Mouse (Mus musculus): ENCODE measurements around the gene Dbx2. TPM values are rescaled to one million over a fixed set of nuclear protein-coding genes. Genes with fewer than 3 reads are reported as not detected.
A peak's percentile ranks its signal among the peaks of the same experiment; 100 is the strongest.

Gene Dbx2
- total RNA-seq, 2 experiments from 2014 or later = 19.9 to 22.2 TPM

DNA sequence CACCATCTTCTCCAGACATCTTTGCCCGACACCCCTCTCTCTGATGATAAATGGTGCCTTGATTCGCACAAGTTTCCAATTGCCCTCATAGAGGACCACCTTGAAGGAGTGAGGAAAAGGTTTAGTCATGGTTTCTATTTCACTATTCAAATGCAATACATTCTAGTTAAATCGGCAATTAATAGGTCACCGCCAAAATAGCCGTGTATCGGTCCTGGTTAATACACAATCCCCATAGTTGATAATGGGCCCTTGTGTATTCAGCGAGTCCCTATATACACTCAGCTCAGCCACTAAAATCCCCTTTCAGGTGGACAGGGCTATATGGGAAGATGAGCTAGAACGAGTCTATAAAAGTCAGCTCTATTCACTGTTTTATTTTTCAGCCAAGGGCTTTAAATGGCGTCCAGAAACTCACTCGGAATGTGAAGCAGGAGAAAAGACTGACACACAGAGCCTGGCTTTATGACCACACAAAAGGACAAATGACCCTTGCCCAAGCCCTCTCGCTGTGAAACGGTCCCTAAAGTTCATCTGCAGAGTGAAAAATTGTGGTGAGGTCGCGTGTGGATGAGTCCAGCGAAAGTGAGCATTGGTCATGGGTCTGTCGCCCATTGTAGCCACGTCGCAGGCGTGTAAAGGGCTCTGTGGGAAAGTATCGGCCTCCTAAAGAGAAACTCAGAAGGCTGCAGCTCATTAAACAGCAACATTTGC, 16.5 kb downstream of the Dbx2 start:
- DNase-seq (ENCODE audit: low spot score in 2 of 2) = no peak
- intact Hi-C loops (cut with DNase I) = no loop called here

DNA sequence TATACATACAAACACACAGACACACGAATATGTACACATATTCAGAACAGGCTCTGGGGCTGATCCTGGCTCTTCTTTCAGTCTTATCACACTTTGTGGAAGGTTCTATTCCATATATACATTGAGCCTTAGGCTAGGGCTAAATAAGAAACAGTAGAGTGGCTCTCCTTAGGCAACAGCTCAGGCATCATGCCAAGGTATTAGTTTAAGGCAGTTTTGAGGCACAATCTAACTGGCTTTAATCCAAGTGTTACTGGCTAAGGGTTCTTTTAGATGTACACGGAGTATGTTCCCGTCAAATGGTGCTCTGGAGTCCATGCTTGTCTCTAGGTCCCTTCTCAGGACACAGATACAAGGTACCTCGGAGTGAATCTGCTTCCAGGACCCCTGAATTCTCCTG, 31.4 kb downstream of the Dbx2 start:
- intact Hi-C loops (cut with DNase I) = no loop called here
- no peak for DNase-seq (ENCODE audit: low spot score in 2 of 2)

DNA sequence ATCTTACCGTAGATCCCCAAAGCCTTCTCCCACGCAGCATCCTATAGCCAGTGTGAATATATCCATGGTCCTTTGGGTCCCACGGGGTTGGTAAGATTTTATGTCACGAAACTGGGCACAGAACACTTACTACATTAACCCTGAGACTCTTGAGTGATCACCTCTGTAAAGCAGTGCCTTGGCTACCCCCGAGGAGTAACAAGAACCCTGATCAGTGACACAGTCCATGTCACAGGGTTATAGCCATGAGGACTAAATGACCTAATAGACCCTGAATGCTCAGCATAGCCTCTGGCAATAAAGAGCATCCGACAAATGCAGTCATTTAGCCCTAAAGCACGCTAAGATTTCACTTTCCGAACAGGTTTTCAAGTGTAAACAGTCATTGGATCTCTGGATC, 33.0 kb downstream of the Dbx2 start:
- no peak for DNase-seq (ENCODE audit: low spot score in 2 of 2)

GRCm38 (mm10) chr15:95612600-95612999, 43.2 kb downstream of the Dbx2 start:
- intact Hi-C loops (cut with DNase I) = no loop called here
- no peak for DNase-seq (ENCODE audit: low spot score in 2 of 2)

More for the DNA sequence above, 33.0 kb downstream of the Dbx2 start:
- intact Hi-C loops (cut with DNase I) = no loop called here

GRCm38 (mm10) chr15:95601179-95601578, 54.6 kb downstream of the Dbx2 start:
- intact Hi-C loops (cut with DNase I) = loop anchor here (5.0 kb wide), 1 partner anchor 91 kb away; no protein-coding TSS in a partner anchor
- DNase-seq (ENCODE audit: low spot score in 2 of 2) = no peak

DNA sequence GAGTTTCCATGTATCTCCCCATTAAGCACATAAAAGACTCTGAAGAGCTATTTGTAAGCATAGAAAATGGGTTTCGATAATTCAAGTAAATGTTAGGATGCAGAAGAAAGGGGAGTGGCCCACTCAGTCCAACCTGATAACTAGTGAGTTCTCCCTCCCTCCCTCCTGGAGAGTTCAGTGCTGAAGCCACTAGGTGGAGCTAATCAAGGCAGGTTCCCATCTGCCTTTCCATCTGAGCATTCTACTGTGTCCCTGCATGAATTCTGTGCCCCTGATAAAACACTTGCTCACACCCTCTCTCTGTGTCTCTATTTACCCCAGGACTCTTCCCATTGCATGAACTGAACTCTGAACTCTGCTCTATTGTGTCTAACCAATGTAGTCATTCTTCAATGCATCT, 57.1 kb downstream of the Dbx2 start:
- no peak for DNase-seq (ENCODE audit: low spot score in 2 of 2)
- intact Hi-C loops (cut with DNase I) = no loop called here

GRCm38 (mm10) chr15:95586906-95587305, 68.9 kb downstream of the Dbx2 start:
- DNase-seq (ENCODE audit: low spot score in 2 of 2) = no peak
- intact Hi-C loops (cut with DNase I) = no loop called here

DNA sequence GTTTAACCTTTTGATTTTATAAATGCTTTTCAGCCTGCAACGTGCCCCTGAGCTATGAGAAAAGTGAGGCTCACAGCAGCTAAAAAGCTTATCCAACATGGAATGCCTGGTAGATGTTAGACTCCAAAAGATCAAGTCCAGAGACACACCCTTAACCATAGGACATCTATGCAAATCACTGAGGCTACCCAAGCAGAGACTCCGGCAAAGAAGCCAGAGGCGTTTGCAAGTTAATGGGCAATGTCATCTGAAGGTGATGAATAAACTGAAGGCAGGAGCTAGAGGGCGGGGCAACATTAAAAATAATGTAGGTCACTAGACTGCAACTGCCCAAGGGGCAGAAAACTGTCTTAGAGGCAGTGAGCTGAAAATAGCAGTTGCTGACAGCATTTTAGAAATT, 70.9 kb downstream of the Dbx2 start:
- DNase-seq (ENCODE audit: low spot score in 2 of 2) = no peak
- intact Hi-C loops (cut with DNase I) = no loop called here

DNA sequence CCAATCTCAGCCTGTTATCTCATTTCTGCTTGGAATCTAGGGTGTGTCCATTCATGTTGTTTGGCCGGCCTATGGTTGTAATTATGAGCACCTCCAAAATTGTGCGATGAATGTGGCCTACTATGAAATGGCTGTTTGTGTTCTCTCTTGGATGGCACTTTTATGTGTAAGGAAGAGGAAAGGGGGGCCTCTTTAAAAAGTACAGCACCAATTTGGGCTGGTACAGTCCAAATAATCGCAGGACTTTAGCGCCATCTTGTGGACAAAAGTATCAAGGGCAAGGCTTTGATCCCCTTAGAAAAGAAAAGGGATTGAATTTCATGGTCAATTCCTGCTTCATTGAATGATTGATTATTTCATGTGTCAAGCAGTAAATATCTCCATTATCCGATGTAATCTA, 81.1 kb downstream of the Dbx2 start:
- intact Hi-C loops (cut with DNase I) = loop anchor here (2.0 to 5.0 kb wide), 4 partner anchors 47 to 852 kb away; partner anchors contain the start of gene Nell2

More for the DNA sequence above, 81.1 kb downstream of the Dbx2 start:
- peak; percentile 23 to 49 for DNase-seq (ENCODE audit: low spot score in 2 of 2)

Other genes with a start within 250 kb of the Dbx2 start
- gene Nell2, start 127.4 kb downstream of the Dbx2 start, total RNA-seq (2021) = 100 to 1,000 TPM; 479 to 544 TPM
- 10 to 100 TPM; 17.9 to 22.9 TPM for gene Ano6, start 134.9 kb upstream of the Dbx2 start, total RNA-seq (2021)